Mouse (Mus musculus): ENCODE data around the gene Fyn. TPM values are rescaled to one million over a fixed set of nuclear protein-coding genes. Genes with fewer than 3 reads are reported as not detected.

Fyn gene
- total RNA-seq, 2 experiments from 2014 or later: 13.3 to 17.8 TPM

DNA sequence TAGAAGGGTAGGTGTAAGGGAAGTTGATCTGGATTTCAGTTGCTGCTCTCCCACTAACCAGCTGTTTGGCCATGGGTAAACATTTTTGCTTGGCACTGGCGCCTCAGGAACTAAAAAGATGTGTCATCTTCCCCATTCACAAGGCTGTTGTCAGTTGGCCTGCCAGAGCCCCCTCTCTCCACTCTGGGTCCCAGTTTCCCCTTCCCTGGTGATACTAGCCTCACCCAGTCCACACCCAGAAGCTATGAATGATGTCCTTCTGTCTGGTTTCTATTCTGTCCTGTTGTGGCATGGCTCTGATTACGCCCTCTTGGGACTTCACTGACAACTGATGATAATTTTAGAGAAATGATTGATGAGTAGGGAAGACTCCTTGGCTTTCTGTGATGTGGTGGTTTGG is 38.9 kb downstream of the Fyn start:
- DNase-seq: no peak
- intact Hi-C loops (cut with DNase I; ENCODE audit: low total_unique reads): no loop called here

DNA sequence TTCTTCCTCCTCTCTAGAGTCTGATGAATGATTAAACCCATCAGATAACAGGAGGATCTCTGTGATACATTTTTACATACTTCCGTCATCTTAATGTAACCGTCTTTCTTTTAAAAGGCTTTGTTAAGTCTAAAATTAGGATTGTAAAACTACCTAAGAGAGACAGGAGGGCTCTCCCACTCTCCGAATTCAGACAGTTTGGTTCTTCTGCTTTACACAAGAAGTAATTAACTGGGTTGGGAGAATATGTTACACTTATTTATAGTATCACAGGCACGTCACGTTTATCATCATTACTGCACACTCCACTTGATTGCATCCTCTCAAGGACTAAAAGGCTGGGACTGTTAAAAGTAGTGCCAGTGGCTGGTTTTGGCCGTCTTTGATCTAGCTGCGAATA is 40.9 kb downstream of the Fyn start:
- no peak for DNase-seq
- intact Hi-C loops (cut with DNase I; ENCODE audit: low total_unique reads): no loop called here

DNA sequence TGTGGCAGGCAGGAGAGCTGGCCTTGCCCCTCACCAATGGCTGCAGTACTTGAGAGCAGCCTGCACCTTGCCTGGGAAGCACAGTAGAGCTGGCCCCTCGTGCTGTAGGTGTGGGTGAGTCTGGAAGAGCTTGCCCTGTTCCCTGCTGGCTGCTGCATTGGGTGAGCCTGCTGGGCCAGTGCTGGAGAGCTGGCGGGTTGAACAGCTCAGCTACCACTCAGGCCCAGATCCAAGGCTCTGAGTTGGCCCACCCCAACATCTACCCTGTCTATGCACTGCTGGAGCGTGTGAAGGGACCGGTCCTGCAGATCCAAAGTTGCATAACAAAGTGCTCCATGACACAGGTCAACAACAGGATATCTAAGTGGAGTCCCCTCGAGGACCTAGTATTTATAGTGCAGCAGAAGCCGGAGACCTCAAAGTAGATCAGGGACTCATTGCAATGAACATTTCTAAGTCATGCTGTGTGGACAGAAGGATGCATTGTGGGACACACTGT is 41.5 kb downstream of the Fyn start:
- intact Hi-C loops (cut with DNase I; ENCODE audit: low total_unique reads): no loop called here
- DNase-seq: no peak

DNA sequence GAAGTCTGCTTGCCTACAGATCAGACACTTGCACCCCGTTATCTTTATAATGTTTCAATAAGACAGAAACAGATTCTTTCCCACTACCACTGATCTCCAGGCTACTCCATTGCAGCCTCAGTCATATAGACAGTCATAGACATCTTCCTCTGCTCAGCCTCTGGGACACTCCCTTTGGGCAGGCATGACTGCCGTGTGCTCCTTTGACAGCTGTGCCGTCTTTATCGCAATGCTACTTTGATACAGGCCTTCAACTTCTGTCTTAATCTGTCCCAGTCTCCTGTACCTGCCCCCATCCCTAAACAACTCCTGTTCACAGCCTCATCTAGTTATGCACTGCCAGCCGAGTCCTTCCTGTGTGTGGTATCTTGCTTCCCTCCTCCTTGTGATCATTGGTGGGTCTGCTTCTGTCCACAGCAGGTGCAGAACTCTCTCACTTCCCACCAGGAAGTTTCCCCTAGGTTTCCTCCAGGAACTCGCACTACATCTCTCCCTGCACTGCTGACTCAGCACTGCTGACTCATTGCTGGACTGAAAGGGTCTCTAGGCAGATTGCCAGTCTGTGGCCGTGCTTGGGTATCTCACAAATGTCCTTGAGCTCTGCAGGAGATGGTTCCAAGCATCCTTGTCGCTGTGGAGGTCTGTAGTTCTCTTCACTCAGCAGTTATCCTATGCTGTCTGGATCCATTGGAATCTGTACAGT is 43.4 kb downstream of the Fyn start:
- intact Hi-C loops (cut with DNase I; ENCODE audit: low total_unique reads): no loop called here
- no peak for DNase-seq

DNA sequence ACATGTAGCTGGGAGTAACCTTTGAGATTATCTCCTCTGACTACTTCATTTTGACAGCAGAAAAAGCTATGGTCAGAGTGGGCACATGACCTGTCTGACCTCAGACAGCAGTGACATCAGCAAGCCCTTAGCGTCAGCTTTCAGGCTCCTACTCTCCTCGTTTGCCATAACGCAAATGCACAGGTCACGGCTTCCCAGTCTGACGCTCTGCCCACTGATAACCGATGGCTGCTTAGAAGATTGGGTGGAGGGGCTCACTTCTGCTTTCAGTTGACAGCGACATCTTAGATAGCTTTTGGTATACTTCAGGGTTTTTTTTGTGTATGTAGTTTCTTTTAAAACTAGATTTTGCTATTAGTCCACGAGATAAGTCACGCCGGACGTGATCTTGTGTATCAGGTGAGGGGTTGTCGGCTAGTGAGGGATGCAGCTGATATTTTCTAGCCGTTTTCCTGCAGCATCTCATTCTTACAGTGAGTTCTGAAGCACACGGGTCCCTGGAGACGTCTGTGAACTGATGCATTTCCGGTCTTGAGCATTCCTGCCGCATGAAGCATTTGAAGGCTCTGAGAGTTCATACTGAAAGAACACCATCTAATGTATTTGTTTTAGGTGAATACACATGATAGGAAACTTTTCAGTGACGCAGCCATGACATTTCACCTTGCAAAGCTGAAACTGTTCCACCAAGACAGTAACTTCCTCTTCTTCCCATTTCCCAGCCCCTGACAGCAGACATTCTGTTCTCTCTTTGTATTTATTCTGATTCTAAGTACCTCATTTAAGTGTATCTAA is 44.4 kb downstream of the Fyn start:
- DNase-seq: no peak
- intact Hi-C loops (cut with DNase I; ENCODE audit: low total_unique reads): no loop called here

DNA sequence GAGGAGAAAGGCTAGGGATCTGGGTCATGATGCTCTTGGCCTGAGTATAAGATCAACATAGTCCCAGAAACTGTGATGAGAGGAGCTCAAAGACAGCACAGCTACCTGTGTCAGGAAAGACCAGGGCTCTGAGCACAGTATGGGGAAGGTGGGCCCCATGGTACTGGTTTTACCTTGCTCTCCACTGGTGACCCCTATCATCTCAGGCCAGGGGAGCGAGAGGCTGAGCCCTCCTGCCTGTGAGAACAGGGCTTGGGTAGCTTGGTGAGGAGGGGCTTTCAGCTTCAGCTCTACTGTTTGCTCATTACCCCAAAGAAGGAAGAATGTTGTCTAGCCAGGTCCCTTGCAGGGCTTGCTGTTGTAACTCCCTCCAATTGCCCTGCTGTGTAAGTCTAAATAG is 45.4 kb downstream of the Fyn start:
- intact Hi-C loops (cut with DNase I; ENCODE audit: low total_unique reads): no loop called here
- DNase-seq: no peak

DNA sequence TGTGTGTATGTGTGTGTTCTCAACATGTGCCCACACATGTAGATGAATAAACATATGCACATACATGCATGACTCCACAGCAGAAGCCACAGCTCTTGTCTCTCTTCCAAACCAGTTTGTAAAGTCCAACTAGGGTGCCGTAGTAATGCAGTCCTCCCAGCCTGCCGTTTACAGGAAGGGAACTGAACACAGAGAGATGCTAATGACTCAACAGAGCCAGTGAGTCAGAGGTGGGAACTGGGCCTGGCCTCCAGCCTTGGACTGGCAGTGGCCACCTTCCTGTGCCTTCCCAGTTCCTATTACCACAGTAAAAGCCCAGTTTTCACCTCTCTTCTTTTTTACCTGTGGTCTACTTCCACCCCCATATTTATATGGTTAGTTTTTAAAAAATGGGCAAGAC is 46.9 kb downstream of the Fyn start:
- intact Hi-C loops (cut with DNase I; ENCODE audit: low total_unique reads): no loop called here
- peak; percentile 36 for DNase-seq

DNA sequence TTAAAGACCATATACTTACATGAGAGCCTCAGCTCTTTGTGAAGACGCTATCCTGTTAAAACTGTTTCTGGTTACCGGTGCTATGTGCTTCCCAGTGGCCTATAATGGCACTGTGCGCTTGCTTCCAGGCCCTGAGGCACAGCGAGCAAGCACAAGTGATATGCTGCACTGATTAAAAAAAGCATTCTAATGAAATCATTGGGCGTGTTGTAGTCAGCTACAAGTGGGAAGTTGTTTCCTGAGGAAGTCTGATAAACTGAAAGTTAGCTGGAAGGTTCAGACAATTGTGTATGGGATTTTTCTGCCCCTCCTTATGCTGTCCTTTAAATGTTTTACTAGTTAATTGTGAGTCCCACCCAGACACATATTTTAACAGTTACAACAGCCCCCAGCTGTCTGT is 49.0 kb downstream of the Fyn start:
- no peak for DNase-seq
- intact Hi-C loops (cut with DNase I; ENCODE audit: low total_unique reads): no loop called here

DNA sequence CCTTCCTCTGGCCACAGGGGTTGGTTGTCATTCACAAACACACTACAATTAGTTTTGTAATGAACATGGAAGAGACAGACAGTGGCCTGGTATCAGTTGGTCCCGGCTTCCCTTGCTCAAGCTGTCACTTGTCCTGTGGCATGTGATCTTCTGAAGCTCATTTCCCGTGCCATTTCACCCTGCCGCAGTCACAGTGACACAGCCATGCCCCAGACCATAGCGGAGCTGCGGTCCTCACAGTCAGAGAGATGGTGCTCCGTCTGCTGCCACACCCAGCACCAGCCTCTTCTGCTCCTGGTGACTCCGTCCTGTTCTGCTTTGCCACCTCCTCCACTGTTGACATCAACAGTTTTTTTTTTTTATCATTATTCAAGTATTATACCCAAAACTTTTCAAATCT is 49.7 kb downstream of the Fyn start:
- intact Hi-C loops (cut with DNase I; ENCODE audit: low total_unique reads): no loop called here

DNA sequence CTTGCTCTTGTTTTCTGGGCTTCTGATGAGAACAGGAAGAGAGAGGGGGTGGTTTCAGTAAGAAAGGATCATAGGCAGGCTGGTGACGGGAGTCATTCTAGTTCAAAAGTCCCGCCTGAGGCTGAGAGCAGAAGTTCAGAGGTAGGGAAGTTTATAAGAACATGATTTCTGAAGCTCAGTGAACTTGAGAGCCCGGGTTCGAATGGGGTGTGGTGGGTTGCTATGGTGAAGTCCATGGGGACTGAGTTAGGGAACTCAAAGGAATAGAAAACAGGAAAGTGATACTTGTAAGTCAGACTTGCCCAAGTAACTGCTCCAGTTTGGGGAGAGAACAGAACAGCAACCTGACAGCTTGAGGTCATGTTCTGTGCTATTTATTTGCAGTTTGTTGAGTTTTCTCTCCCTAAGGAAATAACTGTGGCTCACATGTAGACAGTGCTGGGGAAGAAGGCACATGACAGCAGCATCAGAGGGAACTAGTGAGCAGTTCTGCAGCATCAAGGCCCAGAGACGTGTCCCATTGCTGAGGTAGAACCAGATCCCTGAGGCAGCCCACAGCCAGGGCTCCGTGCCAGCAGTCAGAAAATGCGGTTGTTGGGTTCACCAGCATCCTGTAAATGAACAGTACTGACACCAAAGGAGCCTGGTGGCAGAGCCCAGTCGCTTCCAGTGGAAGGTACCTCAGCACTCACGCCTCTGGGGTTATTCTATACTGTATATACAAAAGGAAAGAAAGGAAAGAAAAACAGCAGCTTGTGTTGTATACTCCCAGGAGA is 52.4 kb downstream of the Fyn start:
- intact Hi-C loops (cut with DNase I; ENCODE audit: low total_unique reads): no loop called here

More for the DNA sequence above, 49.7 kb downstream of the Fyn start:
- no peak for DNase-seq

DNA sequence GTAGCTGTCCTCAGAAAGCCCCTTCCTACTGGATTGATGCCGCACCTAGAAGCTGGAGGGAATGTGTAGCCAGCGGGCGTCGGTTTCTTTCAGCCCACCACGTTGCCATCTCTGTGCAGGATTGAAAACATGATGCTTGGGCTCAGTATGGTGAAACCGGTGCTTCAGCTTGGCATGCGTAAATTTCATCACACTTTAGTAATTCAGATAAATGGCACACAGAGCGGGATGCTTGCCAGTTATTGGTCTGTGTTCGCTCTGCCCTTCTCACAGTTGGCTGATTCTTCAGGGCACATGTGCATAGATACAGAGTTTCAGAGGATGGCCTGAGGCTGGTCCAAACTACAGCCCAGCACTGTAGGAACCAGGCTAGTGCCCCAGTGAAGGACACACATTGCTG is 53.1 kb downstream of the Fyn start:
- no peak for DNase-seq
- intact Hi-C loops (cut with DNase I; ENCODE audit: low total_unique reads): no loop called here

More for the DNA sequence above, 52.4 kb downstream of the Fyn start:
- peak; percentile 43 for DNase-seq

DNA sequence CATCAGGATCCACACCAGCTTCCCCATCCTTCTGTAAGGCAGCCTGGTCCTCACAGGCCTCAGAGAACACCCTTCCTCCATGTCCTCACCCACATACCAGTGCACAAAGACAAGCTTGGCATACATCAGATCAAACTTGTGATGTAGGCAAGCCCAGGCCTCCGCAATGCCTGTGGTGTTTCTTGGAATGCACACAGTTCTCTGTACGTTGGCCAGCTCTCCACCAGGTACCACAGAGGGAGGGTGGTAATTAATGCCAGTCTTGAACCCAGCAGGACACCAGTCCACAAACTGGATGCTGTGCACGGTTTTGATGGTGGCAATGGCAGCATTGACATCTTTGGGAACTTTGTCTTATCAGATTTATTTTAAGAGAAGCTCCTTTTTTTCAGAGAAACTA is 56.0 kb downstream of the Fyn start:
- intact Hi-C loops (cut with DNase I; ENCODE audit: low total_unique reads): no loop called here
- DNase-seq: no peak

DNA sequence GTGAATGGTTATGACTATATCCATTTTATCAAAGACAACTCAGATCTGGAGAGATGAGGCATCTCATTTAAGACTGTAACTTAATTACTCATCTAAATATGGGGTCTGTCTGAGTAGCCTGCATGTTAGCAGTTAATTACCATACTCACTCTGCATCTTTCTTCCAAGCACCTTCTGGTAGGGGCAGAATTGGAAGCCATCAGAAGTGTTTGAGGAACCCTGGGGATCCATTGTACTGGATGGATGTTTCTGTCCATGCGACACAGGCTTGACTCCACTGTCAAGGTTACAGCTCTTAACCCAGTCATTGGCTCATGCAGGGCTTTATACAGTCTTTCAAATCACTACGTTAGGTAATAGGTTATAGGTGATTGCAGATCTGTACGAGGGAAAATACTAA is 57.4 kb downstream of the Fyn start:
- DNase-seq: no peak
- intact Hi-C loops (cut with DNase I; ENCODE audit: low total_unique reads): no loop called here

DNA sequence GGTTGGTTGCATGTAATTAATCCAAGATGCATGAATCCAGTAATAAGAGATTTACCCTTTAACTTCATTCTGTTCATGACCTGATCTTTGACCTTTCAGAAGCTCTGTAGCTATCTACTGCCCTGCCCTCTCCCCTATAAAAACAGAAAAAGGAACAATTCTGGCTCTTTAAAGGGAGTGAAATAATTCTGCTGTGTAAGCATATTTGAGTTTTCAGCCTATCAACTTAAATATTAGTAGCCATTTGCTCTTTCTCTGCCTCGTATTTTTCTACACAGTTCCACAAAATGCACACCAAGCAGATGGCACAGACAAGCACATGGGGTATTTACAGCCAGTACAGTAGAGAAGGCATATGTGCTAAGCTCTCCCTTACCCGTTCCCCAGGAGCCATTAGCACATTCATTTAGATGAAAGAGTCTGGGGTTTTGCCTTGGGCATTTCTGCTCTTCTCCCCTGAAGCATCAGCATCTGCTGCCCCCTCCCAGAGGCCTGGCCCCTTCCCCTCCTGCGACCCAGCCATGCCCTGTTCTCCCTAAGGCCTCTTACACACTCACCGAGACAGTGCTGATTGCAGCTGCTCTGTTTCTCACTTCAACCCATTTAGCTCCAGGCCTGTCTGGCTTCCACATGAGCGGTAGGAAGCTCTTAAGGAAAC is 58.3 kb downstream of the Fyn start:
- intact Hi-C loops (cut with DNase I; ENCODE audit: low total_unique reads): no loop called here
- DNase-seq: no peak

DNA sequence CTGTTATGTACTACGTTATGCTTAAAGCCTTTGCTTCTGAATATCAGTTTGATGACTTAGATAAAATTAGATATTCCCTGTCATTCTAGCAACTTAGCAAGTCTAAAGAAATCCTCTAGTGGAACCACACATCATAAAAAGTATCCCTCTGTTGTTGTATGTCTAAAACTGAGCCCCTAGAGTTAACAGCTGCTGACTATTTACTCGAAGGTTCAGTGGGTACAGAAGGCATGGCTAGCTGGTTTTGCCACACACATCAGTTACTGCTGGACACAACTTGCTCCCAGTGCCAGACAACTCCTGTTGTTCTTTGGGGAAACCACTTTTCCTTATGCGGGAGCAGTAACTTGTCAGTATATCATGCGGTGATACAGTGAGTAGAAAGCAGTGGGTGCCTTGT is 61.0 kb downstream of the Fyn start:
- no peak for DNase-seq
- intact Hi-C loops (cut with DNase I; ENCODE audit: low total_unique reads): no loop called here

DNA sequence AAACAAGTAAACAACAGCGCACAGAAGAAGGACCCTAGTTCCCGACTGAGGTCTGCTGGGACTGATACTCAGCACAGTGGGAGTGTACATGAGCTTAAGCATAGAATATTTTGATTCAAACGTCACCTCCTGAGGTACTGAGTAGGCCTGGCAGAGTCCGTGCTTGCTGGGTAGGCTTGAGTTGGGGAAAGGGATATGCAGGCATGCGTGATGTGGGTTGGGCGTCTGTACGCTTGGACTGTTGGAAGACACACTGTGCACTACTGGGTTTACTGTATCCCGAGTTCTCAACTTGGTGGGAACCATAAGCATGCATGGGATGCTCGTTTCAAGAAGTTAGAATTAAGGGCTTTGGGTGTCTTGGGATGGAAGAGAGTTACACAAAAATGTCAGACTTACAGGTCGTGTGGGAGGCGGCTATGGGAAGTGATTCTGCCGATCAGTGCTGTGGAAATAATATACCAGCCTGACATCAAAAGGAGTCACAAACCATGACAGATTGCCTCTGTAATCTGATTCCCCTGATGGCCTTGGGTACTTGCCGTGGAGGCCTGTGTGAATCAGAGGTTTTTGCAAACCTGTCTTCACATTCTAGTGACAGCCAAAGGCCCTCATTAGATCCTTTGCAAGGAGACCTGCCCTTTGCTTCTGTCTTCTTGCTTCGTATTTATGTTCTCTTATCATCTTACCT is 61.6 kb downstream of the Fyn start:
- no peak for DNase-seq
- intact Hi-C loops (cut with DNase I; ENCODE audit: low total_unique reads): no loop called here

DNA sequence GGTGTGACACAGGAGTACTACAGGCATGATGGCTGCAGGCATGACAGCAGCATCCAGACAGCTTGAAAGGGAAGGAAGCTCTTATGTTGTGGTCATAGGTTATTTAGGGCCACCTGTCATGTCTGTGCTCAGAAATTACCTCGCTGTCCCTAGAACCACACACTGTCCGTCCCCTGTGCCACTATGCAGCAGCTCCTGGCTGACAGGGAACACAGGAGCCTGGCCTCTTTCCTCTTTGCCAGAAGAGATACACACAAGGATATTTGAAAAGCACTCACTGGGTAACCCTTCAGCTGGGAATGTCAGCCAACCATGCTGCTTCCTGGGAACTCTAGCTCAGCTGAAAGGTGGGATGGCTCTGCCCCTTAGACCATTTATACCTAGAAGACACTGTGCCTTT is 62.6 kb downstream of the Fyn start:
- intact Hi-C loops (cut with DNase I; ENCODE audit: low total_unique reads): no loop called here
- DNase-seq: no peak

DNA sequence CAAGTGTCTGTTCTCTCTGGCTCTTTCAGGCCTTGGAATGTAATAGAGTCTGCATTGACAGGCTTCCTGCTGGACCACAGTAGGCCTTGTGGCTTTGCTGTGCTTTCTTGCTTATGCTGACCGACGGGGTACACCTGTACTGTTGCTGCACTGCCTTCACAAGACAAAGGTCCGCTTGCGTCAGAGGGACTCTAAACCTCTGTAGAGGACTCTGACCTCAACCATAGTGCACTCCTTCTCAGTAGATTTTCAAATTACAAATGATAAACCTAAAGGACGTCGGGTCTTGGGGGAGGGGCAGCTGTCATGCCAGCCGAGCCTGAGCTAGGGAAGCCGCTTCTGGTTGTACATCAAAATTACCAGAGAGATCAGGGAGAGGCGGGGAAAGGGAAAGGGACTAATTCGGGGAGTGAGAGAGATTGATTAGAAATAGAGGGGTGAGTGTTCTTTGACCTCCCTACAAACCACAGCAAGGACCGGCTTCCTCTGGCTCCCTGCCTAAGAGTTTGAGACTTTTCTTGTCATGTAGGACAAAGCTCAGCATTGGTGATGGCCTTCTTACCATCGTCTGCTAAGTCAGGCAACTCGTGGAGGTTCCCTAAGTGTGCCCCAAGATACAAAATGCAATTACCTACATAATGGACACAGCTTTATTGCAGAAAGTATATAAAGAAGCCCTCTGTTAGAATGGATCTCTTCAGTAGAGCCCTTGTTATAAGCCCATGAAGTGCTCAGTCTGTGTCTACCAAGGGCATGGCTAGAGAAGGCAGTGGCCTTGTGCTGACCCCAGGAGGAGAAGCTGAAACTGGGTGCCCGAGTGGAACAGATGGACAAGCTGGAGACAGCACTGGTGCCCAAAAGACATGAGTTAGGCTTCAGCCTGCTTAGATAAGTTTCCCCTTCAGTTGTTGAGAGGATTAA is 64.3 kb downstream of the Fyn start:
- DNase-seq: no peak
- intact Hi-C loops (cut with DNase I; ENCODE audit: low total_unique reads): no loop called here
